ENCODE assay signal across 7 mouse cellular contexts in the genomic region with DNA sequence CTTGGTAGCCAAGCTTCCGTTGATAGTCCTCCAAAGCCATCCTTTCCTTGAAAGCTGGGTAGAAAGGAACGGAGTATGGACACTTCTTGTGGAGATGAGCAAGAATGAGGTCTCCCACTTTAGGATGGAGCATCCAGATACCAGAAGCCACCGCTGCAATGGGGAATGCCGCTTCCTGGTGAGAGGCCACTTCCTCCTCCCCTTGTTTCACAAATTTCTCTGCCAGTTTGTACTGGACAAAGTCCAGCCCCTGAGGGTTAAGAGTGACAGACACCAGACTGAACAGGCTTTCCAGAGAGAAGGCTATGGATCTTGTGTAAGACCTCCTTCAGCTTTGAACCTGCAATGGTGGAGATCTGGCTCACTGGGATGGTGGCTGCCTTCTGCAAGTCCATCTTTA. TPM values are rescaled to one million over a fixed set of nuclear protein-coding genes. Genes with fewer than 3 reads are reported as not detected.
A peak's percentile ranks its signal among the peaks of the same experiment; 100 is the strongest.
DNase-seq lines count a peak whose midpoint lies in the region; ATAC-seq and TF ChIP-seq lines count a peak whose summit lies in the region.
"Not testable (repeated sequence)": the region's sequence is repeated elsewhere in the genome, so short reads cannot be mapped to it uniquely, and the experiment has no call there.

No protein-coding gene starts in this region.

- H3K4me2 ChIP-seq in intestine, embryonic 16.5 days (ENCODE audit: low read depth, low read length); midbrain, embryonic 11.5 days: not testable (repeated sequence)

- DNase-seq in cerebellum, postnatal 10 days = peak; percentile 67 to 70
- DNase-seq in left cerebral cortex, postnatal 4 days = peak; percentile 47
- peak; percentile 22 for DNase-seq in lung, postnatal 10 days
- peak; percentile 60 for DNase-seq in midbrain, embryonic 11.5 days (ENCODE audit: low spot score, missing footprints)

- H3K36me3 ChIP-seq in intestine, embryonic 16.5 days (ENCODE audit: control insufficient read depth, insufficient read depth, low read length); midbrain, embryonic 11.5 days (ENCODE audit: control insufficient read depth, insufficient read depth, low read length): not testable (repeated sequence)

- intact Hi-C loops in left cerebral cortex, postnatal 4 days (cut with DNase I) = not testable (repeated sequence)

- not testable (repeated sequence) for TF ChIP-seq POLR2A in bone marrow macrophage, adult 2 months (IDR thresholded peaks at IDR 0.05; ENCODE audit: borderline replicate concordance, low read depth, low read length)

- H3K4me1 ChIP-seq in bone marrow macrophage, adult 2 months (ENCODE audit: control insufficient read depth, insufficient read depth, low read length) = peaks cover 23% of the 10 kb centered on the region
- not testable (repeated sequence) for H3K4me1 ChIP-seq in intestine, embryonic 16.5 days (ENCODE audit: control insufficient read depth, insufficient read depth, low read length); midbrain, embryonic 11.5 days (ENCODE audit: control insufficient read depth, insufficient read depth, low read length)

- not testable (repeated sequence) for H3K27ac ChIP-seq in bone marrow macrophage, adult 2 months (ENCODE audit: insufficient read depth, low read depth, low read length); intestine, embryonic 16.5 days (ENCODE audit: low read length); midbrain, embryonic 11.5 days (ENCODE audit: low read depth, low read length)

- not testable (repeated sequence) for H3K9ac ChIP-seq in intestine, embryonic 16.5 days (ENCODE audit: low read depth, low read length); midbrain, embryonic 11.5 days (ENCODE audit: low read length)

- ATAC-seq in granulocyte monocyte progenitor cell, adult 5-6 weeks (replicated peaks; ENCODE audit: poor library complexity, severe bottlenecking) = peak; percentile 59
- ATAC-seq in intestine, embryonic 16.5 days = peak; percentile 57; the same call in 1 of the 2 replicates
- not testable (repeated sequence) for ATAC-seq in midbrain, embryonic 11.5 days (ENCODE audit: low FRiP score)

- H3K4me3 ChIP-seq in bone marrow macrophage, adult 2 months (ENCODE audit: insufficient read depth, low read length) = 0 out of 2 replicates have a peak overlapping the region, but pooled peaks have one; percentile 10
- not testable (repeated sequence) for H3K4me3 ChIP-seq in intestine, embryonic 16.5 days (ENCODE audit: low read length); midbrain, embryonic 11.5 days (ENCODE audit: low read depth, low read length)

- not testable (repeated sequence) for H3K27me3 ChIP-seq in intestine, embryonic 16.5 days (replicated peaks; ENCODE audit: control insufficient read depth, insufficient read depth, low read length); midbrain, embryonic 11.5 days (ENCODE audit: control insufficient read depth, insufficient read depth, low read length)

- not testable (repeated sequence) for TF ChIP-seq CTCF in bone marrow macrophage, adult 2 months (IDR thresholded peaks at IDR 0.05; ENCODE audit: low read depth, low read length)

- 70% methylated on average over 4 of the region's 4 CpGs for whole genome bisulfite sequencing in intestine, embryonic 16.5 days
- WGBS in midbrain, embryonic 11.5 days = 85% methylated on average over 4 of the region's 4 CpGs

- not testable (repeated sequence) for H3K9me3 ChIP-seq in intestine, embryonic 16.5 days (ENCODE audit: control insufficient read depth, low read length); midbrain, embryonic 11.5 days (ENCODE audit: control insufficient read depth, low read length)

RNA-seq across cellular contexts. Expression of gene Ddx27, which starts 7.4 kb away (rescaled TPM):
- polyA plus RNA-seq in bone marrow macrophage, adult 2 months (2012; ENCODE audit: insufficient read depth, insufficient read length, missing spikeins) = 20.4 TPM in 2 replicates
- total RNA-seq in granulocyte monocyte progenitor cell, adult 5-6 weeks (2014; fragmentation: Nextera tagmentation) = 61.9 and 68.6 TPM in 2 replicates
- 97.9 and 106 TPM in 2 replicates for total RNA-seq in granulocyte monocyte progenitor cell, adult 5-6 weeks (2017)
- 40.9 and 45.7 TPM in 2 replicates for polyA plus RNA-seq in intestine, embryonic 16.5 days (2015; fragmentation: Nextera tagmentation; extraction: Ambion mirVana)
- 10 to 100 TPM; 44.2 to 46.4 TPM for total RNA-seq in left cerebral cortex, postnatal 4 days (2021)
- polyA plus RNA-seq in midbrain, embryonic 11.5 days (2014; fragmentation: Nextera tagmentation; extraction: Ambion mirVana) = 40.6 and 42.5 TPM in 2 replicates

RNA-seq across cellular contexts. Expression of gene Stau1, which starts 11.5 kb away (rescaled TPM):
- 48.7 and 51.2 TPM in 2 replicates for polyA plus RNA-seq in bone marrow macrophage, adult 2 months (2012; ENCODE audit: insufficient read depth, insufficient read length, missing spikeins)
- total RNA-seq in granulocyte monocyte progenitor cell, adult 5-6 weeks (2014; fragmentation: Nextera tagmentation) = 46.7 and 50.7 TPM in 2 replicates
- total RNA-seq in granulocyte monocyte progenitor cell, adult 5-6 weeks (2017) = 25.4 and 34.3 TPM in 2 replicates
- 60.2 and 61.2 TPM in 2 replicates for polyA plus RNA-seq in intestine, embryonic 16.5 days (2015; fragmentation: Nextera tagmentation; extraction: Ambion mirVana)
- total RNA-seq in left cerebral cortex, postnatal 4 days (2021) = 100 to 1,000 TPM; 111 TPM
- polyA plus RNA-seq in midbrain, embryonic 11.5 days (2014; fragmentation: Nextera tagmentation; extraction: Ambion mirVana) = 96.2 and 104 TPM in 2 replicates

RNA-seq across cellular contexts. Expression of gene Znfx1, which starts 55.2 kb away (rescaled TPM):
- polyA plus RNA-seq in bone marrow macrophage, adult 2 months (2012; ENCODE audit: insufficient read depth, insufficient read length, missing spikeins) = 91.4 and 108 TPM in 2 replicates
- 25.4 and 28.2 TPM in 2 replicates for total RNA-seq in granulocyte monocyte progenitor cell, adult 5-6 weeks (2014; fragmentation: Nextera tagmentation)
- total RNA-seq in granulocyte monocyte progenitor cell, adult 5-6 weeks (2017) = 23.1 and 29.1 TPM in 2 replicates
- polyA plus RNA-seq in intestine, embryonic 16.5 days (2015; fragmentation: Nextera tagmentation; extraction: Ambion mirVana) = 6.5 and 9.8 TPM in 2 replicates
- 10 to 100 TPM; 30.3 to 32.1 TPM for total RNA-seq in left cerebral cortex, postnatal 4 days (2021)
- polyA plus RNA-seq in midbrain, embryonic 11.5 days (2014; fragmentation: Nextera tagmentation; extraction: Ambion mirVana) = 5.4 and 5.5 TPM in 2 replicates
